Mouse (Mus musculus) thymus, postnatal 25 days (tissue): ENCODE results near the gene Ptpn12.

Experiments
- DNase-seq: peaks from one replicate; pipeline ENCODE4 v3.0.0; 2022

Ptpn12 gene

DNA sequence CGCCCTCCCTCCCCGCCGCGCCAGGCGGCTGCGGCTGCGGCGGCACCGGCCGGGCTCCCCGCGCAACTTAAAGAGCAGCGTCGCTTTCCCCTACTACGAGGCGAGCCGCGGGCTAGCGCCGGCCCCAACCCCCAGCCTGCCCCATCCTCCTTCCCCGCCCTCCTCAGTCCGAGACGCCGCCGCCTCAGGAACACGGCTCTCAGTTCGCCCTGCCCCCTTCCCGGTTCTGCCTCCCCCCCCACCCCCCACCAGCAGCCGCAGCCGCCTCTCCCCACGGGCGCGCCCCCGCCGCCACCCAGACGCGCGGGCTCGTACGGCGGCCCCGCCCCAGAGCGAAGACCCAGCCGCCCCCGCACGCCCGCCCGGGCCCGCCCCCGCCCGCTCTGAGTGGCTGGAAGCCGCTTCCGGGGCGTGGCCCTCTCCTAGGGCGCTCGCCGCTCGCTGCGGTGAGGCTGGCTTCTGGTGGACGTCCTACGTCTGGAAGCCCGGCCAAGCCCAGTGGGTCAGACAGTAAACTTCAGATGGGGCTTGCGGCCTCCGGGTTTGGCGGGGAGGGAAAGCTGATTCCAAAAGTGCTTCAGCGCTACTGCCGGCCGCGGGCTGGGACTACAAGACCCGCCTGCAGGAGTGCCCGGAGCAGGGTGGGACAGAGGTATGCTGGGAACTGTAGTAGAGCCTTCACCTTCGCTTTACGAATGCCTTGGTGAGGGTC, at the start of gene Ptpn12:
Gene Ptpn12, minus strand, starts transcription at position 92 of the 712 bp plus-strand sequence.
- peak; percentile 95 for DNase-seq

DNA sequence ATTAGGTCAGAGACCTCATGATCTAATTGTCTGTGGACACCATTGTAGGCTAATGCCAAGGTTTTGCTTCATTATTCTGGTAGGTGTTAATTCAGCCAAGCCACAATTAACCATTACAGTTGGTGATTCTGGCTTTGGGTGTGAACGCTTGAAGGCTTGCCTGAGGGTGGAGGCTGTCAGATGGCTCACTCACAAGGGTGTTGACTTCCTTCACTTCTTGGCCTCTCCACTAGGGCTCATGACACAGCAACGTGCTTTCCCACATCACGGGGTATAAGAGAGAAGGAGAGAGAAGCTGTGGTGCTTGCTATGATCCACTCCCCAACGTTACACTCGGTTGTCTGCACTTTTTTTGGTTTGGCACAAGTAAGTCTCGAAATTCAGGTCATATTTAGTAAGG, 35.5 kb upstream of the Ptpn12 start:
- DNase-seq, result no peak

DNA sequence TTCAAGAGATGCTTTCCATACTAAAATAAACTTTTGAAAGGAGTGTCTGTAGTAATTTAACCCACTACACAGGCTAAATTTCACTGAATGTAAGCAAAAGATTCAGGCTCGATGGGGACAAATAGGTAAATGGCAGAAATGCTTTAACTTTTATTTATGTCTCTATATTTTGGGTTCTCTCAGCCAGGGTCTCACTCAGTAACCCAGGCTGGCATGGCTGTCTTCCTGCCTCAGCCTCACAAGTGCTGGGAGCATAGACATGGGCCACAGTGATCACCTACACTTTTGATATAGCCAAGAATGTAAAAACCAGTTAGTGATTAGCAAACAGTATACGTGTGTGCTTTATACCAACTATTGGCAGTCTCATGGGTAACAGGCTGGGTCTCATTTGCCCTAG, 1.5 kb upstream of the Ptpn12 start:
- no peak for DNase-seq

DNA sequence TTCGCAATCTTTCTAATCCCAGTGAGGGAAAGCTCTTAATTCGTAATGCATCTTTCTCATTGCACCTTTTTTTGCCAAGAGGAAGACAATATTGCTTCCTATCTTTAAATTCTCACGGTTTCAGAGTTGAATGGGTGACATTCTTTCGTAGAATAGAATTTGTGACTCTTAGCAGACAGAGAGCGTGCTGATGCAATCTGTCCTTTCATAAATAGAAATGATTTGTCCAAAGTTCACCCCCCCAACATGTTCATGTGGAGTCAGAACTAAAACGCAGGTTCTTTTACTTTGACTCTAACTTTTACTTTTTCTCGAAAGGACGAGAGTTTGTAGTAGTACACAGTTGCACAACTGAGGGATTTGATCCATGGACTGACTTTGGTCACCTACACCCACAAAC, 884 bp upstream of the Ptpn12 start:
- no peak for DNase-seq

DNA sequence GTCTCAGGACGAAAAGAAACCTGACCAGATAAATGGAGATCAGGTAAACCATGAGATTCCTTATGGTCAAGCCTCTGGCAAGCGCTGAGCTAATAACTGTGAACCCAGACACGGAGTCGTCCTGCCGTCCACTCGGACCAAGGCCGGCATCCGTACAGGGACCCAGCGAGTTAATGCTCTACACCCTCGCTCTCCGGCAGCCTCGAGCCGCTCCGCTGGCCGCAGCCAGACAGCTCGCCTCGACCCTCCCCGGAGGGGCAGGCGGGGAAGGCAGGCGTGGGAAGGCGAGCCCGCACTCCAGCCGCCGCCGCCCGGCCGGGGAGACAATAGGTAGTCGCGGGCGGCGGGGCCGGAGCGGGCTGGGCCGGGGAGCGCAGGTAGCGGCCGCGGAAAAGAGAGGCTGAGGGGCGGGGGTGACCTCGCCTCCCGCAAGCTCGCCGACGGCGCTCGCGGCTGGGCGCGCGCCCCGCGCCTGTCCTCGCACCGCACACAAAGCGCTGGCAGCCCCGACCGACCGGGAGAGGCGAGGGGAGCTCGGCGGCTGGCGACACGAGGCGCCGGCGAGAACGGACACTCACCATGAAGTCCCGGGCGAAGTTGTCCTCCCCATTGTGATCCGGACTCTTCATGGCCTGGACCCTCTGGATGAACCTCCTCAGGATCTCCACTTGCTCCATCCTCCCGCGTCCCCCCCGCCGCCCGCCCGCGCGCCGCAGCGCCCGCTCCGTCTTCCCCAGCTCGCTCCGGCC, 466 bp downstream of the Ptpn12 start:
- DNase-seq, result no peak

DNA sequence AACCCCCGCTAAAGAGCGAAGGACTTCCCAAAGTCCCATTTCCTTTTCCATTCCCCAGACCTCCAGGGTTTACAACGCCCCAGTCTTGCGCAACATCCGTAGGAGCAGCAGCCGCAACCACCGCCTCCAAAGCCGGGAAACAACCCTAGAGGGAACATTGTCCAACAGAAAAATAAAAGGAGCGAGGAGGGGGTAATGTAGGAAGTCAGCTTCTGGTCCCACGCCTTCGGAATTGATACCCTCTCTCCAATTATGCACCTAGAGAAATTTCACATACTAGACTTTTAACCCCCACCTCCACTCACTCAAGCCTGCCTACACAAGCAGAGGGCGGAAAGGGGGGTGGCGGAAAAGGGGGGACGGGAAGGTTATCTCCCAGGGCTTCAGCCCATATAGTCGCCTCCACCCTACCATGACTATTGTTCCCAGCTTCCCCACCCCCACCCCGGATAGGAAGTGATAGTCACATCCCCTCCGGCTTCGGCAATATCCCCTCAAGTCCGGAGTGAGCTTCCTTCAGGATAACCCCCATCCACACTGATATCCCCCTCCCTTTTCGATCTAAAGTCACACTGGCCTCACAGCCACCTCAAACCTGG, 1.1 kb downstream of the Ptpn12 start:
- DNase-seq, result peak; percentile 39

DNA sequence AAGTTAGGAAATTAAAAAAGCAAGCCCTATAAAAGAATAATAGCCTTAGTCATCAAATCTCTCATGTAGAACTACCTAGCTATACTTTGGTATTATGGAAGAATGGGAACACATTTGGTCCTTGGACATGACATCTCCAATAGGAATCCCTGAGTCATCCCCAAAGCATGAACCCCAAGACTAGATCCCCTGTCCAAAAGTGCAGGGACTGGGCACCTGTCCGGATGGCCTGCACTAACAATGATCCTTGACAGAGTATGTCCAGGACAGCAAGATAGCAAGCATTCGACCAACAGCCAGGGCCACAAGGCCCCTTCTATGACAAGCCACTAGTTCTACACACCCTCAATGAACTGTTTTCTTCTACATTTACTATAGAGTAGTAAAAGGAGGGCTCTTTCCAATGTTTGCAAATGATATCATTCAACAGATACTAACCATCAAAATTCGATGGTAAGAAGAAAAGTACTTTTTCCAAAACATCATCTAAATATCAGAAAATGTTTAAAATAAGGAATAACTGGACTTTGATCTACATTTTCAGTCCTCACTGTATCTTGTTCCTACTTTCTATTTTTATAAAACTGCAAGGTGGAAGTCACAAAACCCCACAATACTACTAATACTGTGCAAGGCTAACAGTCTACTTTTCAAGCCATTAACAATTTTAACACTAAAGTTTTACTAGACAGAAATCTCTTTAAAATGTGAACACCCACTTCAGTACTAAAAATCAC, 2.0 kb downstream of the Ptpn12 start:
- DNase-seq, result no peak

DNA sequence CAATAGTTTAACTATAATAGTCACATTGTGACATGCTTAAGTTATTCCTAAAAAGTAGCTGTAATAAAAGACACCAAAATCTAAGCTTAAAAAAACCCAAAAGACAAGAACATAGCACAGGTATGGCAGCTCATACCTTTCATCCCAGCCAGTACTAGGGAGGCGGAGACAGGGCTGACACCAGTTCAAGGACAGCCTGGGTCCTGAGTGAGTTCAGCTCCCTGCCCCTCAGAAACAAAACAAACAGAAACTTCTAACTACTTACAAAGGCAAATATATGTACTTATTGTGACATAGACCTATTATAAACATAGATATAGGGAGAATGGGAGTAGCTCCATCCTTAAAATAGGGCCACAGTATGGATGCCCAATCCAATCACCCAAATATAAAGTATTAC, 3.2 kb downstream of the Ptpn12 start:
- no peak for DNase-seq

DNA sequence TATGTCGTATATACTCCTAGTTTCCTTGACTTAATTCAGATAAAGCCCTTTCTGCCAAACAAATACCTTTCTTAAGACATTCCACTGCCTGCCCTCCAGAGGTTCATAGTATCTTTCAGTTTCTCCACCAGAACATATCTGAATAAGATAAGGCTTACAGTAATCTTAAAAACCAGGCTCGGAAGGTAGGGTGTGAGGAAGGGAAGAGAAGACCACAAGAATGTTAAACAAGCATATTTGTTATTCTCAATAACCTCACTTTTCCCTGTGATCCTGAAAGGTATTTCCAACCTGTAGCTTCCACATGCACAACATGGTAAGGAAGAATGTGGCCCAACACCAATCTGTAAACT, 5.0 kb downstream of the Ptpn12 start:
- DNase-seq, result no peak

DNA sequence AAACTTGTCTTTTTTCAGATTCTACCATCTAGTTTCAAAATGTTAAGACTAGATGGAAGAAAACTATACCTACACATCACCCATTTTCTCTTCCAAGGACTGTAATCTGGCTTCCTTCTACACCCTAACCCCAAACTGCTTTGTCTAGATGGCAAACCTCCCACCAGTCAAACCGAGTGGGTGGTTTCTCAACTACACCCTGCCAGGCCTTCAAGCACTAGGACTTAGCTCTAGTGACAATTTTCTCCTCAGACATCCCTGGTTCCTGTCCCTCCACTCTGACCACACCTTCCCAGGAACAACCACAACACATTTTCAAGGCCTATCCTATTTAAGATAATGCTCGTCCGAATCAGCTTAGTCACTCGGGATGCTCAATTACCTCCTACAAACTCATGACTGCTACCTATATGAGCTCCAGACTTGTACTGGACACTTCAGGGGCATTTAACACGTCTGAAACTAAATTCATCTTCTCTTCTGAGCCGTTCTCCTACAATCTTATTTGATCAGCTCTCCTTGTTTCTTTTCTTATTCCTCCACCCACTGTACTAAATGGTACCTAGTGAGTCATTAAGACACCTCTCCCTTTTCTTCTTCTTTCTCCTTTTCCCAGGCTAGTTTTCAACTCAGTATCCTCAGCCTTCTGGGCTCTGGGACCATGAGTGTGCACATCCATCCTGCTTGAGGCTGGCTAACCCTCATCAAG, 5.5 kb downstream of the Ptpn12 start:
- DNase-seq, result no peak

DNA sequence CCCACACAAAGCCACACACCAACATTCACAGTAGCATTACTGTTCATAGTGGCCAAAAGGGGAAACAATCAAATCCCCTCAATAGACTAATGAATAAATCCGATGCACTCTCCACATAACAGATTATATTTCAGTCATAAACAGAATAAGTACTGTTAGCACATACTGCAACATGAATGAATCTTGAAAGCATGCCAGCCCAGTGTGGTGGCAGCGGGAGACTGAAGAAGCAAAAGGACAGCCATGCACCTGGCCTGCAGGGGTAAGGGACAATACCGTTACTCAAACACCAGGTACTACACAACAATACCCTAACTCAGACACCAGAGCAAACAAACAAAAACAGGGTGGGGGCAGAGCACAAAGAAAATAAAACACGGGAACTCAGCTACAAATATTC, 6.7 kb downstream of the Ptpn12 start:
- DNase-seq, result no peak

DNA sequence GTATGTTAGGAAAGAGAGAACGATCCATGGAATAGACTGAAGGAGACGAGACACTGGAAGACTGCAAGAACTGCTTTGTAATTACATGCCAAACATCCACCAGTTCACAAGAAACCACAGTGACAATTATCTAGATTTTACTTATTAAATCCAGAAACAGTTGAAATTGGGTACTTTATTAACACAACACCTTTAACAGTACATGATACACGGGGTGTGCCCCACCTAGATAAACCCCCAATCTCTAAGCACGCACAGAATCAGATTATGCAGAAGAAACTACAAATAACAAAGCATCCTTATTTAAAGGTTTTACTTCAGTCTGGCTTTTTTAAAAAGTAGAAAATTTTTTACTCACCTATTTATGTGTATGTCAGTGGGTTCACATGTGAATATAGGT, 8.6 kb downstream of the Ptpn12 start:
- DNase-seq, result no peak

DNA sequence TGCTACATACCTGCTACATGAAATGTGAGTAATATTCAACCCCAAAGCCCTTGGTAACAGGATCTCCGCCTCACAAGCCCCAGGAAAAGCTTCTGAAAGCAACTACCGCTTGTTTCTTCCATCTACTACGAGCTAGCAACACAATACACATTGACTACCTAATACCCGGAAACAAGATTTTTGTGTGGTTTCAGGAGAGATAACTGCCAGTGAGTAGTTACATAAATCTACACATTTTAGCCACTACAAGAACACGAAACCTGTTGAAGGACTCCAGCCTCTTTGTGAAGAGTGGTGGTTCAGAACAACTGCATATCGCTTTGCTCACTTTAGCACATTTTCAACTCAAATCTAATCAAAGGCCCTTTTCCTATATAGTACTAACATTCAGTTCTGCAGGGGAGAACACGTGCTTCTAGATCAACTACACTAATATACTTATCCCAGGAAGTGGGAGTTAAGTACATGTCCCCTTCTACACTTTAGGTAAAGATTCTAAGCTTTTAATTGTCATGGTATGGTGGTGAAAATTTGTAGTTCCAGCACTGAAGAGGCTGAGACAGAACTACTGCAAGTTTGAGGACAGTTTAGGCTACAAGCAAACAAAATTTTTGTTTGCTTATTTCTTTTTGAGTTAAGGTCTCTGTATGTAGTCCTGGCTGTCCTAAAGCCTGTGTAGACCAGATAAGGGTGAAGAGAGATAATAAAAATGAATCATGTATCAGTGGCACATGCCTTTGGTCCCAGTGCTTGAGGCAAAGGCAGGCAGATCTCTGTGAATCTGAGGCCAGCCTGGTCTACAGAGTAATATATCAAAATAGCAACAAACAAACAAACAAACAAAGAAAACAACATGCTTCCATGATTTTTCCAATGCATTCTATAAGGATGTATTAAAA, 9.3 kb downstream of the Ptpn12 start:
- no peak for DNase-seq

DNA sequence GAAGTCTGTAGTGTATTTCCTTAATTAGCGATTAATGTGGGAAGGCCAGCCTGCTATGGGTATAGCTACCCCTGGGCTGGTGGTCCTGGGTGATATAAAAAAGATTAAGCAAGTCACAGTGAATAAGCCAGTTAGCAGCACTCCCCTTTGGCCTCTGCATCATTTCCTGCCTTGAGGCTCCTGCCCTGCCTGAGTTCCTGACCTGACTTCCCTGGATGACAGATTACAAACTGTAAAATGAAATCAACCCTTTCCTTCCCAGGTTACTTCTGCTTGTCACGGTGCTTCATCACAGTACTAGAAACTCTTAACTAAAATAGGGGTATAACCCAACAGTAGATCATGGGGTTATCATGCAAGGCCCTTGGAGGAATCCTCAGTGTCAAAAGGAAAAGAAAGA, 10.2 kb downstream of the Ptpn12 start:
- no peak for DNase-seq

DNA sequence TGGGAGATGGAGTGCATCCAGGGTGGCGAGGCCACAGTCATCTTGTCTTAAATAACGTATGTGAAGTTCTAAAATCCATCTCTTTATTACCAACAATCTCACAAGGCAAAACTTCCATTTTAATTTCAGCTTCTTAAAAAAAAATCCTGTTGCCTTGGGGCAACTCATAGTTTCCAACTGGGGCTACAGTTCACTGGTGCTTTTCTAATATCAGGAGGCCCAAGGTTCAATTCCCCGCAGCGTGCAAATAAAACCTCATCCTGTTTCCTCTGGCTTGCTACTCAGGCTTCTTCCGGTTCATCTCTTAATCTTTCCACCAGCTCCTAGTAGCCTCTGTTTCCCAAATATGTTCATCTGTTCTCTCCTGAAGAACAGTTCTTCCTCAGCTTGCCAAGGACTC, 17.6 kb downstream of the Ptpn12 start:
- no peak for DNase-seq

DNA sequence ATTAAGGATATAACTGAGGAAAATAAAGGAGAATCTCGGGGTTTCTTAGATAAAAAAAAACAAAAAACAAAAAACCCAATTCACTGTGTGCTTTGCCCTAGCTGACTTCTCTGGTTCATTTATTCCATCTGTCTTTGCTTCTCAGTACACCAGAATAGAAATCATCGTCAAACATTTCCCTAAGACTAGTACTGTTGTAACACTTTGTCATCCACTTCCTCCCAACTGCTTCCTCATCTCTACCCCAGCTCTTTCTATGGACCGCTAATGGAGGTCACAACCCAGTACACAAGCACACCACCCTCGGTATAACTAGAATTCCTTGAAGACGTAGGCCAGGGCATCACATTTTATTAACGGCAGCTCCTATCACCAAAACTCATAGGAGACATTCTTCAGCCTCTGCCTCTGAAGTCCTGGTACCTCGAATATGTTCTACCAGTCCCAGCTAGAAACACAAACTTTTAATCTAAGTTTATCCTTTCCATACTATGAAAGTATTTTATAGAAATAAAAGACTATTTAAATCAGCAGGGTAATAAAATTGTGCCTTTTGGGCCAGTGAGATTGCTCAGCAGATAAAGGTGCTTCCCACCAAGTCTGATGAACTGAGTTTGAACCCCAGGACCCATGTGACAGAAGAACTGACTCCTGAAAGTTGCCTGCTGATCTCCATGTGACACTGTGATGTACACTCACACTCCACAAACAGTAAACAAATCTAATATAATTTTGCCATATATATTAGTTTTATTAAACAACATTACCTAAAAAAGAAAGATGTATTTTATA, 19.8 kb downstream of the Ptpn12 start:
- no peak for DNase-seq

DNA sequence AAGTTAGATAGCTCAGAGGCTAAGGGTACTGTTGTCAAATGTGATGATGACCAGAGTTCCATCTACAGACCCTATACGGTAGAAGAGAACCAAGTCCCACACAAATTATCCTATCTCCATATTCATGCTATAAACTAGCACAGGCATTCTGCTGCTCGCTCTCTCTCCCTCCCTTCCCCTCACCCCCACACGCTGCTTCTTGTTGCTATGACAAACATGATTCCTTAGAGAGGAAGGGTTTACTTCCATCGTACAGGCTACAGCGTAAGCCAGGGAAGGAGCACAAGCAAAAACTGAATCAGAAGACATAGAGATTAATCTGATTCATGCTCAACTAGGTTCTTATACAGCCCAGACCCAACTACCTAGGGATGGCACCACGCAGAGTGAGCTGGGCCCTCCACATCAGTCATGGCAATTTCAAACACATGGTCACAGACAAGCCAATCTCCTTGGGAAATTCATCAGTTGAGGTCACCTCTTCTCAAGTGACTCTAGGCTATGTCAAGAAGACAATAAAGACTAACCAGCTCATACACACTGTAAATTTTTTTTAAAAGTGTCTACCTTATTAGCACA, 21.2 kb downstream of the Ptpn12 start:
- no peak for DNase-seq

DNA sequence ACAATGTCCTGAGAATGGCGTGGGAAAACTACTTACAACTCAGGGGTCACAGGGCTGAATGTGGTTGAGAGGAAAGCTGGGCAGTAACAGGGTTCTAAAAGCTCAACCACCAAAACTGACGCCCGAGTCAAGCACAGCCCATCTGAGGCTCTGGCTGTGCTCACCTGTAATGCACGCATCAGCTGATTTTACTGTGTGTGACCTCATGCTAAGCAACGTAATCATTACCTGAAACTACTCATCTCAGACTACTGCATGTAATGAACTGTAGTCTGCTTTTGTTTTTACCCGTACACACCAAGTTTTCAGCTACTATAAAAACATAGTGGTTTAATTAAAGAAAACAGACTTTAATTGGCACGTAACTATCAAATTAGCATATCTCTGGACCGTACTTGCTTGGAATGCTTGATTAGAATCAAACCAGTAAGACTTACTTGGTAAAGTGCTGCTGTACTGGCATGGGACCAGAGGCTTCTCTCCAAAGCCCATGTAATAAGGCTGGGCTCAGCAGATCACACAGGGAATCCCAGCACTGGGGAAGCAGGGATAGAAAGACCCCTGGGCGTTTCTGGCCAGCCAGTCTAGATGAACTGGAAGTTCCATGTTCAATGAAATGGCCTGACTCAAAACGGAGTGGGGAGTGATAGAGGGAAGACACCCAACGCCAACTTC, 22.2 kb downstream of the Ptpn12 start:
- DNase-seq, result no peak

DNA sequence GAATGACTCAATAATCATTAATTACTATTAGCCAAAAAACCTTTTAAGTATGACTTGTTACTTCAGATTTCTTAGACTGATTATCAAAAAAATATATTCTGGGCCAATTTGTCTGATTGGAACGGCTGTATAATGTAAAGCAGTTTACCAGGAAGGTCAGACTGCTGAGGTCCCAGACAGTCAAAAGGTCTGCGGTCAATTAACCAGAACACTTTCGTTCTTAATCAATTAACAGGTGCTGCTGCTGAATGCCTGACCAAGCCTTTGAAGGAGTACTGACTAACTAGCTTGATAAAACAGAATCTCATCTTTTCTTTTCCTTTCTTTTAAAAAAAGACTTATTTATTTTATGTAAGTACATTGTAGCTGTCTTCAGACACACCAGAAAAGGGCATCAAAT, 23.1 kb downstream of the Ptpn12 start:
- DNase-seq, result no peak

DNA sequence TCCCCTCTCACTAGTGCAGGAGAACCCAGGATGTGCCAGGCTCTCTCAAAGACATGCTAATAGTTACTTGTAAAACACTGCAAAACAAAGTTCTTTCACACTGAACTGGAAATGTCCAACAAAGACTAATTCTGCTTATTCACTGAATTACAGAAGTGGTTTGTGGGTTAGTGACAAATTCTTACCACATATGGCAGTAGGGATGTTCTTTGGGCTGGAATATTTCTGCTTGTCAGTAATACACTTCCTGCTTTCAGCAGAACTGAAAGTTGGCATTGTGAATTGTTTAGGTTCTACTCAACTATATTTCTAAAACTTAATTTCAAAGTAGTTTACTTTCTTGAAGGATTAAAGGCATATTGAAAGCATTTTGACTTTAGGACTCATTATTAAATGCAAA, 25.5 kb downstream of the Ptpn12 start:
- DNase-seq, result no peak
